Mouse (Mus musculus) bone marrow, adult 2 months (tissue): ENCODE measurements at regions not wholly inside any gene's neighbourhood (a gene's known extent, or its start where the extent isn't known, plus 50 kb on each side); places are given as distances from the start of the nearest gene placed in this dataset.
"Not testable (repeated sequence)": the region's sequence is repeated elsewhere in the genome, so short reads cannot be mapped to it uniquely, and the experiment has no call there.

Source experiments
- H3K27ac ChIP-seq: fragments of 200-500 bp; 2 replicates; pipeline ENCODE4 v1.5.1; 2012; ENCODE audit warnings: low read depth, mild to moderate bottlenecking, control low read depth, inconsistent platforms, low read length; ENCODE audit not compliant: control insufficient read depth, poor library complexity, insufficient read depth
- H3K4me1 ChIP-seq: fragments of 200-500 bp; 2 replicates; pipeline ENCODE4 v1.6.1; 2011; ENCODE audit warnings: low read length; ENCODE audit not compliant: control insufficient read depth, insufficient read depth
- H3K4me3 ChIP-seq: fragments of 200-500 bp; replicated peaks from 2 replicates; pipeline ENCODE3; 2011; ENCODE audit warnings: mild to moderate bottlenecking, low read depth, low read length, control low read depth; ENCODE audit not compliant: control insufficient read depth
- CTCF ChIP-seq: fragments of 200-500 bp; IDR thresholded peaks from 2 replicates; pipeline ENCODE4 v1.5.1; 2011; ENCODE audit warnings: low read length, control low read depth; ENCODE audit not compliant: control insufficient read depth, insufficient read depth
- POLR2A ChIP-seq: fragments of 200-500 bp; IDR thresholded peaks from 2 replicates; pipeline ENCODE4 v1.6.1; 2011; ENCODE audit warnings: low read depth, mild to moderate bottlenecking, control low read depth, low read length, borderline replicate concordance; ENCODE audit not compliant: control insufficient read depth
- WGBS: fragments of 180-500 bp; shearing (Covaris S2); methylation state at CpG from one replicate; pipeline ENCODE4 v1.1.7; 2018; 5-methylcytosine and 5-hydroxymethylcytosine counted together

- WGBS: 57% methylated on average over 3 of the region's 3 CpGs
- no peak for TF ChIP-seq CTCF
- TF ChIP-seq POLR2A: no peak
- H3K27ac ChIP-seq: peak overlapping the region; percentile 33; the same call in 1 of the 2 replicates
- no peak overlapping the region for H3K4me3 ChIP-seq
- H3K4me1 ChIP-seq: peaks cover 4% of the 10 kb centered on the region
Observed at GRCm38 (mm10) chr6:144922762-144923161, 141.0 kb upstream of the Sox5 start.

GRCm38 (mm10) chr6:144919750-144920149, 138.0 kb upstream of the Sox5 start:
- Histone ChIP-seq H3K27ac (no peak overlapping the region), H3K4me3 (no peak overlapping the region), H3K4me1 (no peaks in the 10 kb centered on the region; the same call in 1 of the 2 replicates)
- TF ChIP-seq CTCF: no peak
- no peak for TF ChIP-seq POLR2A
- WGBS: 22% methylated on average over 5 of the region's 5 CpGs

GRCm38 (mm10) chr6:144917128-144917527, 135.4 kb upstream of the Sox5 start:
- Histone ChIP-seq H3K27ac (no peak overlapping the region), H3K4me1 (no peaks in the 10 kb centered on the region; the same call in 1 of the 2 replicates), H3K4me3 (no peak overlapping the region)
- WGBS: 24% methylated on average over 8 of the region's 8 CpGs
- TF ChIP-seq POLR2A (no peak), CTCF (no peak)

GRCm38 (mm10) chr6:144911781-144912180, 130.0 kb upstream of the Sox5 start:
- Histone ChIP-seq H3K4me3 (no peak overlapping the region), H3K4me1 (no peaks in the 10 kb centered on the region), H3K27ac (no peak overlapping the region)
- 89% methylated on average over 7 of the region's 7 CpGs for WGBS
- TF ChIP-seq CTCF (no peak), POLR2A (no peak)

- H3K4me3 ChIP-seq: no peak overlapping the region
- 25% methylated on average over 6 of the region's 6 CpGs for WGBS
- no peak for TF ChIP-seq POLR2A
- TF ChIP-seq CTCF: no peak
- H3K27ac ChIP-seq: no peak overlapping the region
- H3K4me1 ChIP-seq: no peaks in the 10 kb centered on the region
Observed at GRCm38 (mm10) chr6:144910392-144910791, 128.6 kb upstream of the Sox5 start.

GRCm38 (mm10) chr6:144908646-144909045, 126.9 kb upstream of the Sox5 start:
- WGBS: 89% methylated on average over 11 of the region's 11 CpGs
- H3K4me1 ChIP-seq: no peaks in the 10 kb centered on the region; the same call in 1 of the 2 replicates
- H3K4me3 ChIP-seq: no peak overlapping the region
- no peak for TF ChIP-seq CTCF
- TF ChIP-seq POLR2A: no peak
- H3K27ac ChIP-seq: no peak overlapping the region

GRCm38 (mm10) chr6:144903156-144903555, 121.4 kb upstream of the Sox5 start:
- no peak overlapping the region for H3K4me3 ChIP-seq
- WGBS: 9% methylated on average over 10 of the region's 10 CpGs
- H3K4me1 ChIP-seq: peaks cover 6% of the 10 kb centered on the region
- TF ChIP-seq CTCF (no peak), POLR2A (no peak)
- peak overlapping the region; percentile 89; the same call in 1 of the 2 replicates for H3K27ac ChIP-seq

- Histone ChIP-seq H3K4me3 (peak overlapping the region; percentile 31), H3K27ac (peak overlapping the region; percentile 89), H3K4me1 (peaks cover 6% of the 10 kb centered on the region)
- no peak for TF ChIP-seq CTCF
- no peak for TF ChIP-seq POLR2A
- 7% methylated on average over 20 of the region's 20 CpGs for WGBS
Observed at GRCm38 (mm10) chr6:144902267-144902995, 120.7 kb upstream of the Sox5 start.

GRCm38 (mm10) chr6:144901825-144902224, 120.0 kb upstream of the Sox5 start:
- Histone ChIP-seq H3K4me1 (peaks cover 6% of the 10 kb centered on the region), H3K4me3 (peak overlapping the region; percentile 18), H3K27ac (peak overlapping the region; percentile 89)
- no peak for TF ChIP-seq CTCF
- no peak for TF ChIP-seq POLR2A
- 3% methylated on average over 9 of the region's 9 CpGs for WGBS

GRCm38 (mm10) chr6:144900858-144901257, 119.1 kb upstream of the Sox5 start:
- 85% methylated on average over 7 of the region's 7 CpGs for WGBS
- not testable (repeated sequence) for H3K4me3 ChIP-seq, H3K27ac ChIP-seq, H3K4me1 ChIP-seq
